Mouse (Mus musculus) cortical plate, adult 2 months (tissue): ENCODE measurements around the gene Rps7. TPM values are rescaled to one million over a fixed set of nuclear protein-coding genes. Genes with fewer than 3 reads are reported as not detected.

Experiments
- H3K27ac ChIP-seq: fragments of 200-500 bp; 2 replicates; pipeline ENCODE4 v1.5.1; 2012; ENCODE audit warnings: low read length, control low read depth, inconsistent platforms; ENCODE audit not compliant: insufficient read depth
- H3K4me1 ChIP-seq: fragments of 200-500 bp; 2 replicates; pipeline ENCODE4 v1.6.1; 2011; ENCODE audit warnings: low read length; ENCODE audit not compliant: control insufficient read depth, insufficient read depth
- H3K4me3 ChIP-seq: fragments of 200-500 bp; 2 replicates; pipeline ENCODE4 v1.5.1; 2011; ENCODE audit warnings: mild to moderate bottlenecking, low read length, control low read depth; ENCODE audit not compliant: insufficient read depth
- CTCF ChIP-seq: fragments of 200-500 bp; IDR thresholded peaks from 2 replicates; pipeline ENCODE4 v1.5.1; 2011; ENCODE audit warnings: mild to moderate bottlenecking, control low read depth, low read length; ENCODE audit not compliant: insufficient read depth; ENCODE audit errors: extremely low read depth
- POLR2A ChIP-seq: fragments of 200-500 bp; IDR thresholded peaks from 2 replicates; pipeline ENCODE4 v1.6.1; 2011; ENCODE audit warnings: mild to moderate bottlenecking, low read length, control low read depth; ENCODE audit not compliant: insufficient read depth; ENCODE audit errors: extremely low read depth
- polyA plus RNA-seq: library from polyadenylated mRNA; depleted of rRNA; stranded (reverse); fragments of >200 nt; gene quantifications from 2 replicates; pipeline ENCODE4 v1.2.3, GENCODE M21; 2012; rRNA removed

Gene Rps7
- polyA plus RNA-seq, 1 experiment = 368 TPM

DNA sequence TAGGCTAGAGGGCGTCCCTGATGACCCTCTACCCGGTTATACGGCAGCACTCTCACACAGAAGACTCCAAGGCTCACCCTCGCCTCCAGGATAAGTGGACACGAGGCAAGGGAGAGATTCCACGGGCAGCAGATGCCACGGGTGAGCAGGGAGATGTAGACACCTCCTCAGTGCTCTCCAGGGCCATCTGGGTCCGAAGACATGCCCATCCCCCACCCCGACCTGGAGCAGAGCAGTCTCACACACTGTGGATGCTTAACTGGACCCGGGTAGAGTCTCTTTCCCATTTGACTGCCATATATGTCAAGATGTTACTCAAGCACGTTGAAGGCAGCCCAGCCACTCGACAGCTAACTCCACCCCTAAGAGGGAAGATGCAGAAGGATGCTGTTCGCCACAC, 45.3 kb downstream of the Rps7 start:
- no peak for TF ChIP-seq CTCF
- TF ChIP-seq POLR2A = no peak
- Histone ChIP-seq H3K27ac (no peak overlapping the region), H3K4me1 (peaks cover 1% of the 10 kb centered on the region; the same call in 1 of the 2 replicates), H3K4me3 (no peak overlapping the region)

DNA sequence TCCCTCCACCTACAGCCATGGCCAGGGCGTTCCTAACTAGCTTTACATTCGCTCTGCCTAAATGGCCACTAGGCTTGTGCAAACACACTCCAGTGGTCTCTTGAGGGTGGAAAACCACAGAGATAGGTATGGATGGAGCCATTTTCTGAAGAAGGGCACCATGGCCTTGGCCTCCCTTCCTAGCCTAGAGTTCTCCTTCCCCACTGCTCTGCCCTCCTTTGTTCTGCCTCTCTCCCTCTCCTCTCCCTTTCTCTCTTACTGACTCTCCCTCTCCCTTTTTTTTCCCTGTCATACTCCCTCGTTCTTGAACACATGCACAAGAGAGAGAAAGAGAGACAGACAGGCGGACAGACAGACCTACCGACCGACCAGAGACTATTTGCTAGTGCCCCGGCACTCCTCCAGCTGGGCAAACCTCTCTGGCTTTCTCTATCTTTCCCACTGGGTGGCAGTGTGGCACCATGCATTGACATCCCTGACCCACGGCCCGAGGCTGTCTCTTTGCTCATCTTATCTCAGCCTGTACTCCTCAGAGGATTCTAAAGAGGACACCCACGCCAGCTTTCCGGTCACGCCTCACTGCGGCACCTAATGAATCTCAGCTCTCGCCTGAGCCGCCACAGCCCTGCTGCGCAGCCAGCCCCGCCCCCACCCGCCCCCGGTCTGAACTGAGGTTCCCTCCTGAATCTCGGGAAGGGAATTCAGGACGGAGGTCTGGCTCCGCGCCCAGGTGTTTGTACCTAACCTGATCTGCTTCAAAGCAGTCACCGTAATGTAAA, 46.5 kb downstream of the Rps7 start:
- Histone ChIP-seq H3K4me3 (peak overlapping the region; percentile 0), H3K4me1 (peaks cover 1% of the 10 kb centered on the region; the same call in 1 of the 2 replicates), H3K27ac (peak overlapping the region; percentile 74)
- TF ChIP-seq CTCF (peak; percentile 95), POLR2A (no peak)

DNA sequence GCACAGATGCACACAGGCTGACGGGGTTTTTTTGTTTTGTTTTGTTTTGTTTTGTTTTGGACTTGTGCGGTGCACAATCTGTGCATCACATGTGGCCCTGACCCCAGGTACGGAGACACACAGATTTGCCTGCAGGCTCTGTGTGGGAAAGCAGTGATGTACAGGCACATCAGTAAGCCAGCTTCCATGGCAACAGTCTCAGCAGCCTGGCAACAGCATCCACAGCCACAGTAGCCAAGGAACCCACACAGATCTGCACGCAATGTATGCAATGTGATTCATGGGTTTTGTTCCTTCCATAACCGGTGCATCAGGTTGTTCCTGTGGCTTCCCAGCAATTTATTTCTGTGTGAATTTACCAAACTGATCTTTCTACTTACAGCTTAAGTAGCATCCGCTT, 47.8 kb downstream of the Rps7 start:
- Histone ChIP-seq H3K27ac (peak overlapping the region; percentile 74), H3K4me3 (no peak overlapping the region), H3K4me1 (peaks cover 1% of the 10 kb centered on the region; the same call in 1 of the 2 replicates)
- TF ChIP-seq POLR2A = peak; percentile 65
- no peak for TF ChIP-seq CTCF

DNA sequence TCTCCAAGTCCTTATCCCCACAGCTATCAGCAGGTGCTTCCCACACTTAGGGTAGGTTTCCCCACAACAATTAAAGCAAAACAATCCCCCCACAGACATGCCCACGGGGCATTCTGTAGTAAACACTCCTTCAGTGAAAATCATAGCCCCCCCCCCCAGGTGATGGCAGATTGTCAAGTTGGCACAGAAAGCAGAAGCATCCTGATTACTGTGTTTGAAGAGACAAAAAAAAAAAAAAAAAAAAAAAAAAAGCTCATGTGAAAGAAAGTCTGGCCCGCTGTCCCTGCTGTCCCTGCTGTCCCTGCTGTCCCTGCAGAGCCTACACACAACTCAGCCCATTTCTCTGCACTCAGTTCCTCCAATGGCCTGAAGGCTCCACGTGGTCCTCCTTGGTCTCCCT, 51.7 kb downstream of the Rps7 start:
- TF ChIP-seq POLR2A = no peak
- no peak overlapping the region for H3K4me3 ChIP-seq

DNA sequence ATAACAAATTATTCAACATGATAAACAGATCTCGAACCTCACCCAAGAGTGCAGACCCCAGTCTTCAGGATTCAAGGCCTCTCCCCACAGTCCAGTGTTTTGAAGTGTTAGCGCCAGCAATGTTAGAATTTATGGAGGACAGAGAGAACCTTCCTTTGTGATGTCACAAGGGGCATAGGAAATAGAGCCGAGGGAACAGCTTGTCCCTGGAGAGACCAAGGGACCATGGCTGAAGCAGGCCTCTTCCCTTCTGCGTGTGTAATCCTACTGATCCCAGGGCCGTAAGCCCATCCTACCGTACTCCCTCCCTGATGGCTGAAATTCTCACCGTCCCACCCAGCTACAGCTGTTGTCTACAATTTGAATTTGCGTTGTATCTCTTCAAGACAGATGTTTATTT, 53.3 kb downstream of the Rps7 start, which contains the start of gene Allc:
TSS of gene Allc (minus strand) at position 101 of the 400 bp plus-strand sequence.
- TF ChIP-seq POLR2A (no peak), CTCF (no peak)
- Histone ChIP-seq H3K27ac (no peak within 1 kb of the TSS), H3K4me1 (no peaks in the 10 kb centered on the region), H3K4me3 (no peak within 1 kb of the TSS)

More for the DNA sequence above, 51.7 kb downstream of the Rps7 start:
- Histone ChIP-seq H3K4me1 (0 out of 2 replicates have a peak, but pooled peaks cover 1% of the 10 kb centered on the region), H3K27ac (no peak overlapping the region)

Other genes starting within 250 kb of the Rps7 start
- gene Dcdc2c, start 83.6 kb downstream of the Rps7 start, polyA plus RNA-seq = 0.68 and 0.77 TPM in 2 replicates
- gene Allc, start 53.4 kb downstream of the Rps7 start, polyA plus RNA-seq = 0.46 and 0.66 TPM in 2 replicates
- 0.98 and 1.1 TPM in 2 replicates for gene Colec11, start 12.6 kb downstream of the Rps7 start, polyA plus RNA-seq
- gene Rnaseh1, start 13.6 kb upstream of the Rps7 start, polyA plus RNA-seq = 18.7 and 19.6 TPM in 2 replicates
- gene Adi1, start 39.3 kb upstream of the Rps7 start, polyA plus RNA-seq = 40.7 and 41.7 TPM in 2 replicates
- gene Trappc12, start 114.5 kb upstream of the Rps7 start, polyA plus RNA-seq = 59.7 TPM in 2 replicates
- gene Eipr1, start 115.8 kb upstream of the Rps7 start, polyA plus RNA-seq = 60.0 and 60.1 TPM in 2 replicates